Mouse (Mus musculus): ENCODE data around the gene Sumf1.

GRCm38 (mm10) chr6:108206145-108206544, 20.8 kb upstream of the Sumf1 start:
- TF ChIP-seq GATA1 (IDR thresholded peaks at IDR 0.05; ENCODE audit: borderline replicate concordance, low read length), result no peak
- no peak for TF ChIP-seq FLI1 (IDR thresholded peaks at IDR 0.05; ENCODE audit: low read length)

Measured in megakaryocyte, embryonic 14.5 days (primary cell).